Mouse (Mus musculus) layer of hippocampus, adult 2 months (tissue): ENCODE results near the gene Slc24a3. TPM values are rescaled to one million over a fixed set of nuclear protein-coding genes. Genes with fewer than 3 reads are reported as not detected.

Experiments used
- DNase-seq, 2 experiments: peaks; one replicate each; pipeline ENCODE4 v3.0.0; 2022; ENCODE audit warnings: low spot score in 2 of 2
- H3K27ac ChIP-seq: fragments of 200-600 bp; 2 replicates; pipeline ENCODE4 v1.8.1; 2022
- H3K4me3 ChIP-seq: fragments of 200-600 bp; 2 replicates; pipeline ENCODE4 v1.8.1; 2022; ENCODE audit warnings: mild to moderate bottlenecking
- CTCF ChIP-seq: fragments of 200-600 bp; conservative IDR thresholded peaks from 2 replicates; pipeline ENCODE4 v1.8.1; 2022; ENCODE audit warnings: antibody characterized with exemption, mild to moderate bottlenecking, moderate library complexity
- total RNA-seq, 2 experiments: library from RNA; stranded (reverse); gene quantifications; 2 replicates each; pipeline ENCODE4 v1.2.3; 2021

Slc24a3 gene
- total RNA-seq, 2 experiments from 2014 or later: 173 to 191 TPM

DNA sequence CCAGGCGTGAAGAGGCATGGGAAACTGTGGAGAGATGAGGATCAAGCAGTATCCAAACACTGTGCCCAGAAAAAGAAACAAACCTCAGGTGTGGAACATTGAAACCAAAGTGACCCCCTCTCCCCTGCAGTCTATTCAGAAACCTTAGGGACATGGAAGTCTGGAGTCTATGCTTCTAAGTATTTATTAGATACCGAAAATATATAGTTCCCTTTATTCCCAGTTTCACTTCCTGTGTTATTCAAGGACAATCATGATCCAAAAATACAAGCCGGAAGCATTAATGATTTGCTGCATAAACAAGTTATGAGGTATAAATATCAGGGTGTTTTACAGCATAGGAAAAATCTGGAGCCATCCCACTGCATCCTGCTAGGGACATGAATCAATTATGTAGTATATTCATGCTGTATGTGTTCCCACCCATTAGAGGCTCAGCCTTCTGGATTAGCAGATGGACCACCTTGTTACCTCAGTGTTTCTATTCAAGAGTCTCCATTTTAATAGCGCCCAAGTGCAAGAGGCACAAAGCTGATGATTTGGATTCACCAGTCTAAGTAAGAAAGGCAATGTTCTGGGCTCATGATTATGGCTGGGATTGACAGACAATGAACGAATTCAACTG lies 301.3 kb downstream of the Slc24a3 start:
- TF ChIP-seq CTCF: no peak
- peak; percentile 15 to 25 for DNase-seq
- Histone ChIP-seq H3K27ac (peak overlapping the region; percentile 40; the same call in 1 of the 2 replicates), H3K4me3 (no peak overlapping the region)

DNA sequence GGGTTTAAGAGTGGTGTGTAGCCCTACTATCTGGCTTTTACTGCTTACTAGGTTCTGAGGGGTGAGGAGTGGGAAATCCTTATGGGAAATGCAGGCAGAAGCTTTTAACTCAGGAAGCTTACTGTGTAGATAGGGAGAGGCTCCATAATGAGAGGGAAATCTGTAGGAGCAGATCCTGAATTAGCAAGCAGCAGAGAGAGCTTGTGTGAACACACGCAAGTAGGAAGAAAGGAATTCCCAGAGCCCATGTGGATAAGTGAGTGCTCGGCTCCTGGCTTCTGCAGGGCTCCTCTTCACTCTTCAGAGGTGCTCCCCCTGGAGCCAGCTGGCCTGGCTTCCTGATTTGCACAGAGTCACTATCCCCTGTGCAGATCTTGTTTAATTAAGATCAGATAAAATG lies 309.9 kb downstream of the Slc24a3 start:
- no peak for TF ChIP-seq CTCF
- DNase-seq: no peak
- H3K27ac ChIP-seq: no peak overlapping the region
- no peak overlapping the region for H3K4me3 ChIP-seq

DNA sequence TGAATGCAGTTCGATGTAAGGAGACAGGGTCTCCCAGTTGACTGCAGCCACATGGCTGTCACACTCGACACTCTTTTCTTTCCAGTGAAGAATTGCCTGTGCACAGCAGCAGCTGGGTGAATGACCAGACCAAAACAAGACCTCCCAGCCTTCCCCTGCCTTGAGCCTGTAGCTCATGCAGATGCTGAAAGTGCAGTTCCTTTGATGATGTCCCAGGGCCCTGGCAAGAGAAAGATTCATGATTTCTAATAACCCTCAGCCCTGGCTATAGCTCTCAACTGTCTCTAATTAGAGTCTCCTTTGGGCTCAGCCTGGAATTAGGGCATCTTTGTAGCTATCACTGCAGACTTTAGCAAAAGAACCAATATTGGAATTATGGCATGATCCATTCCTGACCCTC lies 312.1 kb downstream of the Slc24a3 start:
- H3K4me3 ChIP-seq: no peak overlapping the region
- no peak for TF ChIP-seq CTCF
- no peak for DNase-seq
- H3K27ac ChIP-seq: no peak overlapping the region

DNA sequence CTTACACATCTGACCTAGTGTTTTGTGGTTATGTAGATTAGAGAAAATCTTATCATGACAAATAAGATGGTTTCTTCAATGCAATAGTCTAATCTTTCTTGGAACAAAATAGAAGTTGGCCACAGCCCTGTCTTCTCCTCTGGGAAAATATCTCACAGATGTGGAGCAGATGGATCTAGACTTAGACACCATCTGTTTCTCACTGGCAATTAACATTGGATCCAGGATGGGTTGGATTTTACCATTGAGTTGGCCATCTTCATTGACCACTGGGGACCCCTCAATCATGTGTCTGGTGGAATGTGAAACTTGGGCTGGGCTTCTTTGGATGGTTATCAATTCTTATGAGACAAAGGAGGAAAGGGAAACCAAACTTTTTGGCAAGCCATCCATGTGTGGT lies 332.7 kb downstream of the Slc24a3 start:
- DNase-seq: no peak
- Histone ChIP-seq H3K27ac (no peak overlapping the region), H3K4me3 (no peak overlapping the region)
- TF ChIP-seq CTCF: no peak

DNA sequence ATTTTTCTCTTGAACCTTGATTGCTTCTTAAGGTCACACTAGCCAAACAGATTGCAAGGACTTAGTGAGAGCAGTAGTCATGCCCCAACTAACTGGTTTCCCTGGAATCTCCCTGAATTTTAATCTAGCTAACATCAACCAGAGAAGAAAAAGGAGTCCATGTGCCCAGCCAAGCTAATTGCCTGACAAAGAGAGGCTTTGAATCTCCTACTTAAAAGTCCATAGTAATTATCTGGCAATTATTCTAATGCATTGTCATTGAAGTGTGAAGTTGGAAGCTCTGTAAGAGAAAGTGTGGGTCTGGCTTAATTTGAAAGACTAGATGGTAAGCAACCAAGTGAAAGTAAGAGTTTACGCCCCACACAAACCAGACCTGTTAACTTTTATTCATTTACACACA lies 333.9 kb downstream of the Slc24a3 start:
- no peak for DNase-seq
- TF ChIP-seq CTCF: no peak
- Histone ChIP-seq H3K27ac (no peak overlapping the region), H3K4me3 (no peak overlapping the region)

DNA sequence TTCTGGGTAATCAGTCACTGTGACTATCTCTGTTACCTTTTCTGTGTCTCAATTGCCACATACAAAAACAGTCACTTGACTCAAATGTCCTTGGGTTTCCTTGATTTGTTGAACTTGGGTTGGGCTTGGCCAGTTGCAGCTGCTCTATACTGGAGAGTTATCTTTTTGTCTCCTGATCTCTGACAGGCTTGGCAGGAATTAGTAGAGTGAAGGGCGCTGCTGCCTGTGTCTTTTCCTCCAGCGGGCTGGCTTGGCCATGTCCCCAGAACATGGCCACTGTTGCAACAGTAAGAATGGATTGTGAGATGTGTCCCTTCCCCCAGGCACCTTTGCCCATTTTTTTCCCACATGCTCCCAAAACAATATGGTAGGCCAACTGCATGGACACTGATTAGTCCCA lies 340.1 kb downstream of the Slc24a3 start:
- no peak for DNase-seq
- Histone ChIP-seq H3K4me3 (no peak overlapping the region), H3K27ac (no peak overlapping the region)
- no peak for TF ChIP-seq CTCF

DNA sequence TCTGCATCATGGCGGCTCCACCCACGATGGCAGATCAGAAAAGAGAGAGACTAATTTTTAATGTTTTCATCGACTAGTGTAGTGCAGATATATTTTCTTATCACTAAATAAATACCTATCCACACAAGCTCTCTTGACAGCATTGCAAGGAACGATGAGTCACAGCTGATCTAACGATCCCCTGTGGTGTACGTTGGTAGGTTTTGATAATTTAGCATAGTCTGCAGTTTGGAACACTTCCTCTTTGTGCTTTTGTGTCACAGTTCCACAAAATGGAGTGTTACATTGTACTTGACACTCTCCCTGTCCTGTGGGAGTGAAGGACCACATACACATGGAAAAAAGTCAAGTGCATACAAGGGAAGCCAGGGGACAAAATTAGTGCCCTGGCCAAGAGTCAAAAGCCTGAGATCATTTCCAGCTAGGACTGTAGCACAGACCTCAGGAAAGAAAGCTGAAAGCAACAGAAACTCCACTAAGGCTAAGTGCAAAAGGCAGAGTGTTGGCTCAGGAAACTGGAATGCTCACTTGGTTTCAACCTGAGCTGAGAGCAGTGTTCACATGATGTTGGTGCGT lies 343.2 kb downstream of the Slc24a3 start:
- no peak for DNase-seq
- no peak overlapping the region for H3K27ac ChIP-seq
- H3K4me3 ChIP-seq: no peak overlapping the region
- no peak for TF ChIP-seq CTCF

DNA sequence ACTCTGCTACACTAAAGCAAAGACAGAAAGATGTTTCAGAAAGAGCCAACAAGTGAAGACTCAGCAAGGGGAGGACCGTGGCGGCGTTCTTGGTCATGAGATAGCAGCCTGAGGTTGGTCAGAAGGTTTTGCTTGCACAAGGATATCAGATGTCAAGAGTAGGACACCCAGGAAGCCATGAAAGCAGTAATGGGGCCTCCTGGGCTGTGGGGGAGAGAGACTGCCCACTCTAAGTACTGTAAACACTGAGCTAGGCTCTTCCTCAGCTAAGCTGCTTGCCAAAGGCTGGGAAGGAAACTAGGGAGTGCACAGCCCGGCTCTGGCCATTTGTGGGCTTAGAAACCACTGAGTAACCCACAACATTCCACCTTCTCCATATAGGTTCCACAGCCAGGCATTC lies 348.4 kb downstream of the Slc24a3 start:
- Histone ChIP-seq H3K4me3 (no peak overlapping the region), H3K27ac (no peak overlapping the region)
- no peak for TF ChIP-seq CTCF
- no peak for DNase-seq

DNA sequence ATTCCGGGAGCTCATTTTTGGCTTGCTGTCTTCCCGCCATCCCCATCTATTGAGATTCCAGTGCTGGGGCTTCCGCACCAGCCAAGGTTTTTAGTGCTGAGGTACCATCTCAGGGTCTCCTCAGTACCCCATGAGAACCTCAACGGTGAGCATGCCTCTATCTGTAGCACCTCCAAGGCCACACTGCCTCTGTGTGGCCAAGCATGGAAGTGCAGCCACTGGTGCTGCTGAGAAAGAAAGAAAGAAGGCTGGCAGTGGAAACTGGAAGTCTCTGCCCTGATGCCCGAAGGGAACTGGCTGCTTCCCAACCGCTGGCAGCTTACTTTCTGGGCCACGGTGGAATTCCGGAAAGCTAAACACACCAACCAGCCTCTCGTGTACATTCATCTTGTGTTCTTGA lies 349.8 kb downstream of the Slc24a3 start:
- DNase-seq: peak; percentile 79 to 83
- TF ChIP-seq CTCF: peak; percentile 100
- H3K27ac ChIP-seq: no peak overlapping the region
- H3K4me3 ChIP-seq: no peak overlapping the region

DNA sequence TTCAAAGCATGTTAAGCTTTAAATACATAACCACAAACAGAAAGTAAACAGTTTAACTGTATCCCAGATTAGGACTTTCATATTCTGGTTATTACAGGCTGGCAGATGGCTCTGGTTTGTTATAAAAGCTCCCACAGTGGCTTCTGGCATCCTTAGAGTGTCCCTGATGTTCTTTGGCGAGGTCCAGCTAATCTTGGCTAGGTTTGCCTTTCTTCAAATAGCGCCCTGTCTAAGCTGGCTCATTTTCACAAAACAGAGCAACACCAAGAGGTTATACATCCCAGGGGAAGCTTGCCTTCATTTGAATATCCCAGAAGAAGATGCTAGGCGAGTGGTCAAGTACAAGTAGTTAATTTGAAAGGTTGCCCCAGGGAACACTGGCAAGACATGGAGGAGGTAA lies 354.5 kb downstream of the Slc24a3 start:
- no peak for TF ChIP-seq CTCF
- peak in 1 of 2 experiments; percentile 16 for DNase-seq
- Histone ChIP-seq H3K27ac (no peak overlapping the region), H3K4me3 (no peak overlapping the region)

DNA sequence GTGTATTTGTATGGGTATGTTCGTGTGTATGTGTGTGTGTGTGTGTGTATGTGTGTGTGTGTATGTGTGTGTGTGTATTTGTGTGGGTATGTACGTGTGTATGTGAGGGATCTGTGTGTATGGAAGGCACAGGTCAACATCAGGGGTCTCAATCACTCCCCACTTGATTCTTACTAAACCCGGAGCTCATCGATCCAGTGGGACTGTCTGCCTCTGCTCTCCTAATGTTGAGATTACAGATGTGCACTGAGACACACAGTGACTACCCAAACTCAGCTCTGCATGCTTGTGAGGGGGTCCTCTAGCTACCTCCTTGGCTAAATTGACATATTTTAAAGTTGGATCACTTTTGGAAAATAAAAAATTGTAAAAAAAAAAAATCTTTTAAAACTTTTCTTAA lies 355.8 kb downstream of the Slc24a3 start:
- no peak for TF ChIP-seq CTCF
- H3K4me3 ChIP-seq: no peak overlapping the region
- DNase-seq: no peak
- no peak overlapping the region for H3K27ac ChIP-seq

DNA sequence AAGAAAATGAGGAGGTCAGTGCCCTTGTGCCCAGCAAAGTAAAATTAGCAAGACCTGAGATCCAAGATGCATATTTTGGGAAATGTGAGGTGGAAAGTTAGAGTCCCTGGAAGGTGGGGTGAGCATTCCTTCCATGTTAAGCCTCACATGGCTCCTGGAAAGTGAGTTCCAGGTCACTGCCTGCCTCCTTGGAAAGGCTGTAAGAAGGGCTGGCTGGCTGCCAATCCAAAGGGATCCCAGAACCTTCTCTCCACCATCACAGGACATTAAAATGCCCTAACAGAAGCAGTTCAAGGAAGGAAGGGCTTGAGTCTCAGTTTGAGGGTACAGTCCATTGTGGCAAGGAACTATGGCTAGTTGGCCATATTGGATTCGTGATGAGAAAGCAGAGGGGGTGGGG lies 359.6 kb downstream of the Slc24a3 start:
- Histone ChIP-seq H3K4me3 (no peak overlapping the region), H3K27ac (no peak overlapping the region)
- no peak for DNase-seq
- no peak for TF ChIP-seq CTCF

DNA sequence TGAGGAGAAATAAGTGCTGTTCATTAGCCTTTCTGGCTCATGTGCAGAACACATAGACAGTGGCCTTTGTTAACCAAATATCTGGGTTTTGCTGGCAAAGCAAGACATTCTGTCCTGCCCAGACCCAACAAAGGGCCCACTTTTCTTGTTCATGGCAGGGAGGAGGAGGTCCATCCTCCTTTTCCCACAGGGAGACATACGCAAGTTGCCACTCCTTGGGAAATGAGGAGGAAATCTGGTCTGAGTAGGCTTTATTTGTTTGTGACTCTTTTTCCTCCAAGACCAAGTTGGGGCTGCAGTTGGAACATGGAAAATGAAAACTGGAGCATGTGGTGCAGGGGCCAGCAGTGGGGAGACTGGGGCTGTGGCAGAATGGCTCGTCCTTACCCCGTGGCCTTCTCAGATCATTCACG lies 363.4 kb downstream of the Slc24a3 start:
- H3K27ac ChIP-seq: peak overlapping the region; percentile 82
- DNase-seq: peak in 1 of 2 experiments; percentile 41

DNA sequence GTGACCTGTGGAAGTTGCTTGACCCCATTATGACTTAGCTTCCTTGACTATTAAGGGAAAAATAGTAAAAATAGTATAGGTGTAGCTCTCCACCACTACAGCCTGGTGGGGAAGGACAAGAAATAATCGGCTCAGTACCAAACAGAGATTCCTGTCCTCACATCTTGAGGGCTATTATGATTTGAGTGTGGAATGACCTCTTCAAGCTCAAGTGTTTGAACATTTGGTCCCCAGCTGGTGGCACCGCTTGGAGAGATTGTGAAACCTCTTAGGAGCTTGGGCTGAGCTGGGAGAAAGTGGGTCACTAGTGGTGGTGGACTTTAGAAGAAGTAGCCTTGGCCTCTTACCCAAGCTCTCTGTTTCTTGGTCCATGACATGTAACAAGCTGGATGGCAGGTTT lies 365.5 kb downstream of the Slc24a3 start:
- no peak for DNase-seq

More for the DNA sequence above, 363.4 kb downstream of the Slc24a3 start:
- no peak for TF ChIP-seq CTCF
- H3K4me3 ChIP-seq: no peak overlapping the region

DNA sequence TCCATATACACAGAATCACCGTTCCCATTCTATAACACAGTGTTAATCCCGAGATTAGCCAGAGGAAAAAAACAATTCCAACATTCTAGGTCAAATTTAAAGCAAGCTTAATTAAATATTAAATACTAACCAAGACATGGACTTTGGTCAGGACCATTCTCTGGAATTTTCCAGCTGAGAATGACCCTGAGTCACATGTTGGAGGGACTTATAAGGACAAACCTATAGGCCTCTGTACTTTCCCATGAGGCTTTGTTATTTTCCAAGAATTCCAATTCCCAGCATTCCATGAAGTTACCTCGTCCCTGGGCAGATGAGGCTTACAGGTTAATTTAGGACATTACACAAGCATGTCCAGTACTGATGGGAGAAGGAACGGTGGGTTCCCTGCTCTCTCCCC lies 367.8 kb downstream of the Slc24a3 start:
- DNase-seq: no peak
- Histone ChIP-seq H3K27ac (no peak overlapping the region), H3K4me3 (no peak overlapping the region)
- no peak for TF ChIP-seq CTCF

More for the DNA sequence above, 365.5 kb downstream of the Slc24a3 start:
- TF ChIP-seq CTCF: no peak
- no peak overlapping the region for H3K27ac ChIP-seq
- H3K4me3 ChIP-seq: no peak overlapping the region
